Mouse (Mus musculus): ENCODE data around the gene Phb2.

Gene Phb2

GRCm38 (mm10) chr6:124693243-124693981 is 18.7 kb upstream of the Phb2 start:
- no peak for DNase-seq

GRCm38 (mm10) chr6:124694166-124694955 is 17.8 kb upstream of the Phb2 start:
- peak; percentile 64 for DNase-seq

- no peak for DNase-seq
Measured at GRCm38 (mm10) chr6:124696441-124697150, 15.5 kb upstream of the Phb2 start.

GRCm38 (mm10) chr6:124698751-124699150 is 13.4 kb upstream of the Phb2 start:
- no peak for DNase-seq

GRCm38 (mm10) chr6:124699366-124699765 is 12.8 kb upstream of the Phb2 start:
- DNase-seq, result no peak

GRCm38 (mm10) chr6:124699962-124700610 is 12.1 kb upstream of the Phb2 start:
- DNase-seq, result peak; percentile 75

- DNase-seq, result no peak
Measured at GRCm38 (mm10) chr6:124701338-124701737, 10.8 kb upstream of the Phb2 start.

- no peak for DNase-seq
Measured at GRCm38 (mm10) chr6:124702102-124702783, 9.9 kb upstream of the Phb2 start.

GRCm38 (mm10) chr6:124702784-124703103 is 9.4 kb upstream of the Phb2 start:
- peak; percentile 77 for DNase-seq

- DNase-seq, result no peak
Measured at GRCm38 (mm10) chr6:124703789-124704188, 8.3 kb upstream of the Phb2 start.

GRCm38 (mm10) chr6:124704417-124704816 is 7.7 kb upstream of the Phb2 start:
- no peak for DNase-seq

GRCm38 (mm10) chr6:124706061-124706627 is 6.0 kb upstream of the Phb2 start:
- no peak for DNase-seq

GRCm38 (mm10) chr6:124708289-124708889 is 3.7 kb upstream of the Phb2 start:
- DNase-seq, result no peak

GRCm38 (mm10) chr6:124712918-124713317 is 782 bp downstream of the Phb2 start:
- no peak for DNase-seq

- no peak for DNase-seq
Measured at GRCm38 (mm10) chr6:124716864-124717490, 4.8 kb downstream of the Phb2 start.

GRCm38 (mm10) chr6:124717968-124718367 is 5.8 kb downstream of the Phb2 start:
- DNase-seq, result no peak

GRCm38 (mm10) chr6:124718703-124719102 is 6.6 kb downstream of the Phb2 start:
- no peak for DNase-seq

- DNase-seq, result no peak
Measured at GRCm38 (mm10) chr6:124719354-124719978, 7.3 kb downstream of the Phb2 start.

- no peak for DNase-seq
Measured at GRCm38 (mm10) chr6:124720904-124721303, 8.8 kb downstream of the Phb2 start.

GRCm38 (mm10) chr6:124722876-124723473 is 10.8 kb downstream of the Phb2 start:
- no peak for DNase-seq

Data from right cerebral cortex, adult 18-20 months (tissue).